Mouse (Mus musculus): Measurements from ENCODE around the gene Lpin3.

DNA sequence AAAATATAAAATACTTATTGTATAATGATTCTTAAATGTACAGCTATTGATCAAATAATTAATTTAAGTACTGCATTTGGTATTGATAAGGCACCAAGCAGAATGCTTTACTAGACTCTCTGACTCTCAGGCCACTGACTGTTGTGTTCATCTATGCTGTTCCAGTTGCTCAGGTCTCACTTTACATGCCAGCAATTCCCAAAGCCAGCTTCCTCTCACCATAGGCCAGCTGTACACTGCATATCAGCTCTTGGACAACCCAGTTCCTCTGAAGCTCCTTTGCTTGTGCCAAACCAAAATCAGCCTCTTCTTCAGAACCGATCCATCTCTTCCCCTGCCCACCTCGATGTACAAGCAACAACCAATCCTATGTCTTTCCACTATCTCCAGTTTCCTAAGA is 32.3 kb upstream of the Lpin3 start:
- TF ChIP-seq CTCF (IDR thresholded peaks at IDR 0.05; ENCODE audit: low read depth) (no peak), EP300 (IDR thresholded peaks at IDR 0.05; ENCODE audit: low read depth) (no peak)
